Mouse (Mus musculus) T-helper 2 cell (primary cell): ENCODE measurements around the gene Sprtn.

Experiments
- in situ Hi-C: fragments of 300-600 bp; cut with MboI, MseI; formaldehyde crosslinking; loops from one replicate; pipeline ENCODE4 v1.15.1; 2025; ENCODE audit warnings: high pct_unique_total_duplicates

Sprtn gene

GRCm38 (mm10) chr8:124903198-124903597 is 5.5 kb downstream of the Sprtn start:
- in situ Hi-C loops = loop anchor here (25.0 kb wide), 1 partner anchor 1559 kb away; no protein-coding TSS in a partner anchor

GRCm38 (mm10) chr8:124905482-124905881 is 7.8 kb downstream of the Sprtn start:
- in situ Hi-C loops = loop anchor here (25.0 kb wide), 1 partner anchor 1557 kb away; no protein-coding TSS in a partner anchor

- in situ Hi-C loops = loop anchor here (25.0 kb wide), 1 partner anchor 1552 kb away; no protein-coding TSS in a partner anchor
Observed at GRCm38 (mm10) chr8:124909936-124910335, 12.2 kb downstream of the Sprtn start.

- in situ Hi-C loops = loop anchor here (25.0 kb wide), 1 partner anchor 1552 kb away; no protein-coding TSS in a partner anchor
Observed at GRCm38 (mm10) chr8:124910349-124910748, 12.7 kb downstream of the Sprtn start.

GRCm38 (mm10) chr8:124911938-124912872 is 14.5 kb downstream of the Sprtn start:
- in situ Hi-C loops = loop anchor here (25.0 kb wide), 1 partner anchor 1550 kb away; no protein-coding TSS in a partner anchor

- in situ Hi-C loops = loop anchor here (25.0 kb wide), 1 partner anchor 1548 kb away; no protein-coding TSS in a partner anchor
Observed at GRCm38 (mm10) chr8:124914061-124914460, 16.4 kb downstream of the Sprtn start.

GRCm38 (mm10) chr8:124917741-124918484 is 20.2 kb downstream of the Sprtn start:
- in situ Hi-C loops = loop anchor here (25.0 kb wide), 1 partner anchor 1544 kb away; no protein-coding TSS in a partner anchor

GRCm38 (mm10) chr8:124921369-124922279 is 23.9 kb downstream of the Sprtn start:
- in situ Hi-C loops = loop anchor here (25.0 kb wide), 1 partner anchor 1541 kb away; no protein-coding TSS in a partner anchor

- in situ Hi-C loops = loop anchor here (25.0 kb wide), 1 partner anchor 1540 kb away; no protein-coding TSS in a partner anchor
Observed at GRCm38 (mm10) chr8:124922490-124923089, 24.9 kb downstream of the Sprtn start.

- in situ Hi-C loops = loop anchor here (25.0 kb wide), 1 partner anchor 1538 kb away; no protein-coding TSS in a partner anchor
Observed at GRCm38 (mm10) chr8:124923971-124924652, 26.4 kb downstream of the Sprtn start.

- in situ Hi-C loops = no loop called here
Observed at GRCm38 (mm10) chr8:124925544-124926266, 28.0 kb downstream of the Sprtn start.

- in situ Hi-C loops = no loop called here
Observed at GRCm38 (mm10) chr8:124926351-124926771, 28.7 kb downstream of the Sprtn start.

- in situ Hi-C loops = no loop called here
Observed at GRCm38 (mm10) chr8:124929006-124929405, 31.3 kb downstream of the Sprtn start.

- in situ Hi-C loops = no loop called here
Observed at GRCm38 (mm10) chr8:124930086-124930485, 32.4 kb downstream of the Sprtn start.

- in situ Hi-C loops = no loop called here
Observed at GRCm38 (mm10) chr8:124930649-124931048, 33.0 kb downstream of the Sprtn start.

GRCm38 (mm10) chr8:124932435-124932834 is 34.7 kb downstream of the Sprtn start:
- in situ Hi-C loops = no loop called here

GRCm38 (mm10) chr8:124935116-124935515 is 37.4 kb downstream of the Sprtn start:
- in situ Hi-C loops = no loop called here

GRCm38 (mm10) chr8:124936699-124937098 is 39.0 kb downstream of the Sprtn start:
- in situ Hi-C loops = no loop called here

- in situ Hi-C loops = no loop called here
Observed at GRCm38 (mm10) chr8:124937293-124937692, 39.6 kb downstream of the Sprtn start.
